Mouse (Mus musculus) thymus, postnatal 25 days (tissue): ENCODE results near the gene Snx29.
A peak's percentile ranks its signal among the peaks of the same experiment; 100 is the strongest.
"Not testable (repeated sequence)": the region's sequence is repeated elsewhere in the genome, so short reads cannot be mapped to it uniquely, and the experiment has no call there.

Experiments
- DNase-seq: peaks from one replicate; pipeline ENCODE4 v3.0.0; 2022

Gene Snx29

DNA sequence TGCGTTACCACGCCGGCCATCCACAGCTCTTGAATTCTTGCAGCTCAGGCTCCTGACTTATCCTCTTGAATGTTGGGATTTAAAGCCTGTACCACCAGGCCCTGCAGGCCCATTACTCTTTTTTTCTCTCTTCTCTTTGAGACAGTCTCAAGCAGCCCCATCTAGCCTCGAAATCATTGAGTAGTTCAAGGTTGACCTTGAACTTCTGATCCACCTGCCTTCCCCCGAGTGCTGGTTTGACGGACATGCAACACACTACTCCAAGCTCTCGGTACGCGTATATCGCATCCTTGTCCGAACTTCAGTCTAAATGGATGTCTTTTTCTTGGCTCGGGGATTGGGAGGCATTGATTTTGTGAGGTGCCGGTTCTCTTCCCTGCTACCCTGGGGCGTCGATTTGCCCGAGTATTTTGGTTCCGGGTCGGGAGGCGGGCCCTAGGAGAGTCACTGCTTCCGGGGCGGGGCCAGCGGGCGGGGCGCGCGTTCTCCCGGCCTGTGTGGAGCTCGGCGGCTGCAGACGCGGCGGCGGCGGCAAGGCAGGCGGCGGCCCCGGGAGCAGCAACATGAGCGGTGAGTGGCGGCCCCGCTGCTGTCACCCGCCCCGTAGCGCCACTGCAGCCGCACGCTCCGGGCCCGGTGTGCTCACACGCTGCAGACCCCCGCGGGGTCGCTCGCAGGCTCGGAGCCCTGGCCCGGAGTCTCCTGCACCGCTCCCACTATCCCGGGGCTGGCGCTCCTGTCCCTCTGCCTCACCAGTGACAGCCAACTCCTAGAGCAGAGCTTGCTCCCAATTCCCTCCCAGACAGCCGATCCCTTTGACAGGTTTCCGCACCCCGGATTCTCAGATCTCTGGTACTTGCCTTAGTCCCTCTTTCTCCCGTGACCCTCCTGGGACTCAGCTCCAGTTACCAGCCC is at the start of gene Snx29:
Gene Snx29, plus strand, starts transcription at position 500 of the 915 bp plus-strand sequence.
- peak; percentile 99 for DNase-seq

DNA sequence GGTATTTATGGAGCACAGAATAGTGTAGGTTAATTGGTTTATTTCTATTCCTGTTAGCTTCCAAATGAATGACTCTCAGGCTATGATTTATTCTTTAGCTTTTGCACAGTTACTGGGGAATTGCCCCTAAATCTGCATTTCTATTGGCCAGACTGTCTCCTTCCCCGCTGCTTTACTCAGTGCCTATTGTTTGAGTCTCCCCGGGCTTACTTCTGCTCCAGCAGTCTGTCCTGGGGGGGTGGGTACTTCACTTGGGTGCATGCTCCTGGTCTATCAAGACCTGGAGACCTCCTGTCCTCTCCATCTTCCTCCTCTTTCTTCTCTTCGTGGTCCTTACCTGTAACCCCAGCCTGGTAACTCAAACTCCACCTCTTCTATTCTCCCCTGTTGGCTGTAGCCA is 45.8 kb upstream of the Snx29 start:
- DNase-seq, result no peak

DNA sequence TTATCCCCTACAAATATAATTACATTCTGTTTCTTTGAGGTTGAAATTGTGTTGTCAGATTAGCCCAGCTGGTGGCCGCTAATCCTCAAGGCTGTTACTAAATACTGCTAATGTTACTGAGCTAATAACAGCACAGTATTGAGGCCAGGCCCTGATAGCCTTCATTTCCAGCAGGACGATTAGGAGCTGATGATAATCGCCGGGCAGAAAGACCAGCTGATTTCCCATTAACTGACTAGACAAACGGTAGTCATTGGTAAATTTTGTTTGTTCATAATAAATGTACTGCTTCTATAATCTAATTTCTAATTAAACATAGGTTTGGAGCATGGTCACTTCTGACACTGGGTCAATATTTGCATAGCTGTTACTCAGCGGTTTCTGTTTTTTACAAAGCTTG is 43.9 kb upstream of the Snx29 start:
- DNase-seq, result no peak

DNA sequence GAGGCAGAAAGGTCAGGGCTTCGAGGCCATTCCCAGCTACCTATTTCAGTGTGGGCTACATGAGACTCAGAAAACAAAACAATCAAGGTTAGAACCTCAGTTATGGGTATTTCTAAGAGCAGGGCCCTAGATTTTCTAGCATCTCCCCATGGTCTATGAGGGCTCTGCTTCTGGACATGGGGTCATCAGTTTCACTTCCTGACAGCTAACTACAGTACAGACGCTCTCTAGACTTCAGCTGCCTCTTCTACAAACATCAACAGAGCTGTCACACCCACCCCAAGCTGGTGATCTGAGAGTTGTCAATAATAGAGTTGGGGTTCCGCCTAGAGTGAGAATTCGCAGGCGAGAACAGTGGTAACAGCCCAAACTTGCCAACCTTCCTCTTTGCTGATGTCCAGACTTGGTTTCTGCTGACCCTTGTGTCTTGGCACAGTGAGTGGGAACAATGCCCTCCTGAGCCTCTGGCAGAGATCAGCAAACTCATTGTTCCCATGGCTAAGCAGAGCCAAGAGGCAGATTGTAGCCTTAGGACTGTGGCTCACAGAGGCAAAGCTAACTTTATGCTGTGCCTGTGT is 40.0 kb upstream of the Snx29 start:
- no peak for DNase-seq

DNA sequence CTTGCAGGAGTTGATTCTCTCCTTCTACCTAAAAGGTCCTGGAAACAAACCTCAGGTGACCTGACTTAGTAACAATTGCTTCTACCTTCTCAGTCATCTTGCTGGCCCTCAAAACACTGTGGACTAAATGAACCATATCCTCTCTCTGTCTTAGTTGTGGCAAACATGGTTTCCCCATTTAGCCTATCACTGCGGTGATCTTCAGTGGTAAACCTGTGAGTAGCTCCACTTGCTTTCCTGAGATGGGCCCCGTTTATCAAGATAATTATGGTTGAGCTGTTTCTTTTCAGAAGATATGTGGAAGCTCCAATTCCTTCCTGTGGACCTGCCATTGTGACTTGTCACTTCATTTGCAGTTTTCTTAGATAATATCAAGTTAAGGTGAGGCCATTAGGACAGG is 37.8 kb upstream of the Snx29 start:
- DNase-seq, result no peak

DNA sequence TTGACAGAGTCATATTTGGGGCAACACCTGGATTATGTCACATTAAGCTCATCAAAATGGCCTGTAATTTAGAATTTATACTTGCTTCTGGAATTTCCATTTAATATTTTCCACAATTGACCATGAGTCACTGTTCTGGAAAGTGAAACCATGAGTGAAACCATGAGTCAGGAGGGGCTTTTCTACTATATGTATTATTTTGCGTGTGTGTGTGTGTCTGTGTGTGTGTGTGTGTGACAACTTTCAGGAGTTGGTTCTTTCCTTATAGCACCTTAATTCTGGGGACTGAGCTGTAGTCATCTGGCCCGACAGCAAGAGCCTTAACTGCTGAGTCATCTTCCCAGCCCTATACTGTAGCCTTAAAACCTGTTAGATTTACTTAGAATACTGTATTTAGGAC is 36.8 kb upstream of the Snx29 start:
- no peak for DNase-seq

DNA sequence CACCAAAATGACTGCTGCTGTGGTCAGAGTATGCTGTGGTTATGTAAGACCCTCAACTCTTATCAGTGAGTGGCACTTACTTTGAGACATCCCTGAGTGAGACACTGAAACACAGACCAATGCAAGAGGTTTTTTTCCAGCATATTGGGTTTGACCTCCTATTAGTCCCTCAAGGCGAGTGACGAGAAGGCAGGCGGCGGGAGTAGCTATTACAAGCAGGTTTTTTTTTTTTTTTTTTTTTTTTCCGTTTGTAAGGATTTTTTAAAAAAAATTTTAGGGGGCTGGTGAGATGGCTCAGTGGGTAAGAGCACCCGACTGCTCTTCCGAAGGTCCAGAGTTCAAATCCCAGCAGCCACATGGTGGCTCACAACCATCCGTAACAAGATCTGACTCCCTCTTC is 33.8 kb upstream of the Snx29 start:
- not testable (repeated sequence) for DNase-seq

DNA sequence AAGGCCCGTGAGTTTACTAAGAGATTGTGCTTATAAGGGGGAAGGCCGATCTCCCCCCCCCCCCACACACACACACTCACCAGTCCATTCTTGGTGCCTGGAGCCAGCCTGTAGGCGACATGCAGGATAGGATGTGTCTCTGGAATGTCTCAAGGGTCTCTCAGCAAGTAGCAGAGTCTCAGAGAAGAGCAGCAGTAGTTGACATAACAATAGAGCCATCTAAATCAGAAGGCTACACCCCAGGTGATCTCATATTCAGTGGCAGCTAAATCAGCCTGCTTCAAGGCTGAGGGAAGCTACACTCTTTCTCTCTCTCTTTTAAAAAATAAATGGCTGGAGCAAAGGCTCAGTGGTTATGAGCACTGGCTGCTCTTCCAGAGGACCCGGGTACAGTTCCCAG is 27.1 kb upstream of the Snx29 start:
- not testable (repeated sequence) for DNase-seq

DNA sequence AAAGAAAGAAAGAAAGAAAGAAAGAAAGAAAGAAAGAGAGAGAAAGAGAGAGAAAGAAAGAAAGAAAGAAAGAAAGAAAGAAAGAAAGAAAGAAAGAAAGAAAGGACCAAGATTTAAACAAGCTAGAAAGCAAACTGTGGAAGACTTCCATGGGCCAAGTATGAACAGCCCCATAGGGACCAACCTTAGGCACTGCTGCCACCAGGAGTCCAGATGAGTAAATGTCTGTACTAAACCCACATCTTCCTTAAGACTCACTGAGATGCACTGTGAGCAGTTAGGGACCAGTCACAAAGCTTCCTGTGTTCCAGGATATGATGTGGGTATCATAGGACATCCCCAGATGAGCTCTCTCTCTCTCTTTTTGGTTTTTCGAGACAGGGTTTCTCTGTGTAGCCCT is 25.0 kb upstream of the Snx29 start:
- peak; percentile 21 for DNase-seq

DNA sequence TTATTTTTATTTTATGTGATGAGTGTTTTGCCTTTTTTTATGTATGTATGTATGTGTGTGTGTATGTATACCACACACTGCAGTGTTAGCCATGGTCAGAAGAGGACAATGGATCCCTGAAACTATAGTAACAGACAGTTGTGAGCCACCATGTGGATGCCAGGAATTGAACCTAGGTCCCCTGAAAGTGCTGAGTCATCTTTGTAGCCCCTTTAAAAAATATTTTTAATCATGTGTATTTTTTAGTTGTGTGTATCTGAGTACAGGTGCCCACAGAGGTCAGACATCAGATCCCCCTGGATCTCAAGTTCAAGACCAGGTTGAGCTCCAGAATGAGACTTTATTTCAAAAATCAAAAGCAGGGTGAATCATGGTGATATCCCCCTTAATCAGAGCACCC is 19.0 kb upstream of the Snx29 start:
- no peak for DNase-seq

DNA sequence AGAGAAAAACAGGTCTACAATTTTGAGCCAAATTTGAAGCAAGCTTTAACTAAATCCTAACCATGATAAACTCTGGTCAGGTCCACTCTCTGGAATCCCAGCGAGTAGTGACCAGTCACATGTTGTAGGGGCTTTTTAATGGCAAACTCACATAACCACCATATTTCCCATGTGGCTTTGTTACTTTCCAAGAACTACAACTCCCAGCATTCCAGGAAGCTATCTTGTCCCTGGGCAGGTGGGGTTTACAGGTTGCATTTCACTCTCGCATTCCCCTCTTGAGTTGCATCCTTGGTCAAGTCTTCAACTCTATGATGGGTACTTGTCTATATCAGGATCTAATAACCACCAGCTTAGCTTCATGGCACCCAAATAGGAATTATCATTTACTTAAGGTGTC is 17.2 kb upstream of the Snx29 start:
- no peak for DNase-seq

DNA sequence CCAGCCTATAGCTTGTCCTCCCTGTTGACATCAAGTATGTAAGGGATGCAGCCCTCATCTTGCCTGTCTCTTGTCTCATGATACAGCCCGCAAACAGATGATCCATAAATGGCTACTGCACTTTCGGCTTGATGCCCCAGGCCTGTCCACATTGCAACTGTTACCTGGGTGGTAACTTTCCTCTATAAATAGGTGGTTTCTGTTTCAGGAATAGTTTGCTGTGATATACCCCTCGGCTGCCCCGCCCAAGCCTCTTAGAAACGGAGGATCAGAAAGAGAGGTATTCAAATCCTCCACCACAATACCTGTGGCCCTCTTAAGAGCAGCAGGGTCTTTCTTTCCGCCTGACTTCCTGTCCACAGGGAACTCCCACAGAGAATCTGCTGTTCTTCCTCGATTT is 9.2 kb upstream of the Snx29 start, which contains the start of gene Tnfrsf17:
Gene Tnfrsf17, plus strand, starts transcription at position 301 of the 400 bp plus-strand sequence.
- DNase-seq, result no peak

DNA sequence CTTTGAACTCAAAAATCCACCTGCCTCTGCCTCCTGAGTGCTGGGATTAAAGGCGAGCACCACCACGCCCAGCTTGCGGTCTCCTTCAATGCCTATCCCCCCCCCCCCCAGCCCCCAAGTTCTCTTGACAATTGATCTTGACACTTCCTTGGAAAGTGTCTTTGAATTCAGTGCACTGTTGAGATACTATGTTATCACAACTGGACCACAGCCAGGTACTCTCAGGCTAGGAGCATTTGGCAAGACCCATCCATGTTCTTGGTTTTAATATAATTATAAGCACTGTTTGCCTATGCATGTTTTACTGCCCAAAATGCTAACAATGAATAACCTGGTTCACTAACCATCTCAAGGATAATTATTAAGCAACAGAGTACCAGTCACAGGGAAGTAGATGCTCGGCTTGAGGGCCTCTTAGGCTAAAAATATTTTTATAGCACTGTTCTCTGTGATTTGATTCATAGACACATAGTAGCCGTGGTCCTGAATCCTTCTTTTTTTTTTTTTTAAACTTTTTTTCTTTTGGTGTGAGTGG is 6.9 kb upstream of the Snx29 start:
- no peak for DNase-seq

DNA sequence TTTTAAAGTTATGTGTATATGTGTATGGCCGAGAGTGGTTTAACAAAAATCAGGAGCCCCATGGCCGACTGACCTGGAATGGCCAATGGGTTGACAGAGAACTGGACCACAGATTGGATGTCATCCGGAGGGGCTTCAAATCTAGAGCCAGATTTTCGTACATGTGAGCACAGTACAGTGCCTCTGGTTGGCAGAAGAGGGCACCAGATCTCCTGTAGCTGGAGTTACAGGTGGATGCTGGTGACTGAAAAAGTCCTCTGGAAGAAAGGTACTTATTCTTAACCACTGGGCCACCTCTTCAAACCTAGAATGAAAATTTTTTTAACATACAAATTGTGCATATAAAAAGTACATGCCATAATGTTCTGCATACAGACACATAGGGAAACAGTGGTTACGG is 6.0 kb upstream of the Snx29 start:
- DNase-seq, result peak; percentile 6

DNA sequence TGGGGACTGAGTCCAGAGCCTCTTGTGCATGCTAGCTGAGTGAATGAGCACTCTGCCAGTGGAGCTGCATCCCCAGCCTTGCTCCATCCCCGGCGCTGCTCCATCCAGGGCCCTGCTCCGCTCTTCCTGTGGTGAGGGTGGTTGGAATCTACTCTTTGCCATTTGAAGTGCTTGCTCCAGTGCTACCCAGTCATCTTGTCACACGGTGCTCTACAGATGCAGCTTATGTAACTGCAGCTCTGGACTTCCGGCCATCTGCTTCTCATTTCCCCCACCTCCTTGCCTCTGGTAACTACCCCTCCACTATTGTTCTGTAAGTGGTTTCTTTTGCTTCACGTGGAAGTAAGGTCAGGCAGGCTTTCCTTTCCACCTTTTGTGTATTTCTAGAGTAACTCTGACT is 5.4 kb upstream of the Snx29 start:
- peak; percentile 26 for DNase-seq

DNA sequence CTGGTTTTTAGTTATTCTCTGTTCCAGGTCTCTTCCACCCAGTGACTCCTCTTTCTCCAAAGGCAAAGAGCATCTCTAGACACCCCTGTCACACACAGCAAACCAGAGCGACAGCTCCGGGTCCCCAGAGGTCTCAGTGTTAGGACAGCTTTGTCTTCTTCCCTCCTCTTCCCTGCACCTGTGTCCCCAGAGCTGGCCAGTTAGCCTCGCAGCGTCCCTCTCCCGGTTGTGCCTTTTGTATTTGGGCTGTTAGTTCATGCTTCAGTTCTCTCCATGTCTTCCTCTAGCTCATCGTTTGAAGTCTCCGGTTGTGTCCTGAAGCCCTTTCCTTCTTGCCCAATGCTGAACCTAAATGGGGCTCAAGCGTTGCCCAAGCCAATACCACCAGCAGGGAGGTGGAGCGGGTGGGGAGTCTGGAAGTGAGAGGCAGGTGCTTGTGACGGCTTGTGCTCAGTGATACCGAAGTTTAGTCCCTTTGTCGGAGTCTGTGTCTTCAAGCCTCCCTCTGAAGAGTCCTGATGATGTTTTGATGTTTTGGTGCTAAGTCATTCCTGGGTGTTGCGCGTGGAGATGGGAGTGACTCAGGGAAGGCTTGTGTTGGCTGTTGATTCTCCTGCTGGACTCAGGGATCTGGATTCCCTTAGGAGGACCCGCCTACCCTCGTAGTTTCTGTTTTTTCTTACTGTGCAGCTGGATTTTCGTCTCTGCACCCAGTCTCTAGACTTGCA is 780 bp downstream of the Snx29 start:
- DNase-seq, result peak; percentile 16

DNA sequence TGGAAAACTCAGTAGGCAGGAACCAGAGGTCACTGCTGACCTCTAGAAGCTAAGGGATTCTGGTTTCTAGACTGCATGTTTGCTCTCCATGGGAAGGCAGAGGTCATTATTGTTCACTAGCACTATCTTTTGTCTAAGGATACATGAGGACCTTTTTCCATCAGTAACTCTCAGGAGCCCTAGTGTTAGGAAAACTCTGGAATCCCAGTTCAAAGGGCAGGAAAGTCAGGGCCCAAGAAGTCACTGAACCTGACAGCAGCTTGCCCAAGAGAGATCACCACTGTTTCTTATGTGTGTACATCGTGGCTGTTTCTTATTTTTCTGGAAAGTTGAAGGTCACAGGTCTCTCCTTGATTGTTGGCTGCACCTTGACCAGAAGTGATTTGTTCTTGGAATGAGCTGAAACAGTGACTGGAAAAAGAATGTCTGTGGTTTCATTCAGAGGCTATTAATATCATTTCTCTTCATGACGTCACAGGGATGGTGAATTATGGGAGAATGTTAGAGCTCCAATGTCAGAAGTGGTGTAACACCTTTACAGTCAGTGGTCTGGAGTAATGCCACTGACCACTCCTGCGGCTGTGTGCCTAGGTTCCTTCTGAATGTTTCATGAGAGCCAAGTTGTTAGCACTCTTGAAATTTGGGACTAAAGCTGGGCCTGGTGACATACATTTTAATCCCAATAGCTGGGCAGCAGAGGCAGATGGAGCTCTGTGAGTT is 7.5 kb downstream of the Snx29 start:
- DNase-seq, result no peak

DNA sequence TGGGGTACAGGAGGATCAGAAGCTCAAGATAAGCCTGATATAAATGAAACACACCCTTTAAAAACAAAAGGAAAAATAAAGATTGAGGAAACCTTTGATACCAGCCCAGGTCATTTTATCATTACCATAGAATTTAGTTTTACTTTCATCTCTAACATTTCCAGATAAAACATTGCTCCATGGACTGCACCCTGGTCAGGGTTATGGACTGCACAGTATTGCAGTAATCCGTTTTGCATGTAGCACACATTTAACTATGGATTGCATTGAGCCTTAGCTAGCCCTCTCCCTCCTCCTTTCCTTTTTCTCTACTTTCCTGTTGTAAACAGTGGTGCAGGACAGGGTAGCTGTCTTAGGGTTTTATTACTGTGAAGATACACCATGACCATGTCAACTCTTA is 8.3 kb downstream of the Snx29 start:
- DNase-seq, result no peak

DNA sequence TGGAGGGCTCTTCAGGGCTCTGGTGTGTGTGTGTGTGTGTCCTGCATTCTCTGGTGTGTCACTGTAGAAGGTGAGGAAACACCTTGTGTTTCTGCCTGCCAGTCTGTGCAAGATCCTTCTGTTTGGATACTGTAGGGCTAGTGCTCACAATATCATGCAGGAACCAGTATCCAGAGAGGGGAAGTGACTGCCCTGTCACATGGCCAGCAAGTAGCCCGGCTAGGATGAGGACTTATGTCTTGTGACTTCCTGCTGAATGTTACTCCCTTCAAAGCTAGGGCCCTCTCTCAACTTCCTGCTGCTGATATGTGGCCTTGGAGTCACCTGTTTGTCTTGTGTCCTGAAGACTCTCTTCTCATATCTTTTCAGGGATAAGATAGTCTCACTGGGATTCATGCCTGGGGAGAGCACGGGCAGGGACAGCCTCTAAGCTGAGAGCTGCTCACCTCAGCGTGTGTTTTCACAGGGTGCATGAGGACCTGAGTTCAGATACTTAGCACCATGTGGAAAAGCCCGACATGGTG is 20.6 kb downstream of the Snx29 start:
- DNase-seq, result no peak

DNA sequence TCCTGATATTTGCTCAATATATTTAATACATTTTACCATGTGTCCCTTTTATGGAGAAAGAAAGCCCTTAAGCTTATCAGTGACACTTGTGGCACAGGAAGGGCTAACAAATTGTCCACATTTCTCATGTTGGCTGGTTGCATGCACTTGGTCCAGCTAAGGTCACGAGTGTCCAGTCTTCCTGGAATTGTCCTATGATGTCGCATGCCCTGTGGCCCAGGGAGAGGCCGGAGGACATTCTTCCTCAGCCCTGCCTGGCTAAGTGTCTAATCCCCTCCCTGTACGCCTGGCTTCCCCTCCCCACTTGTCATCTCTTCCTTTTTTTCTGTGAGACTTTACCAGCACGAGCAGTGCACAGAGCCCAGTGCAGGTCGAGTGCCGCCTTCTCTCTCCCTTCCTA is 29.2 kb downstream of the Snx29 start:
- DNase-seq, result no peak

DNA sequence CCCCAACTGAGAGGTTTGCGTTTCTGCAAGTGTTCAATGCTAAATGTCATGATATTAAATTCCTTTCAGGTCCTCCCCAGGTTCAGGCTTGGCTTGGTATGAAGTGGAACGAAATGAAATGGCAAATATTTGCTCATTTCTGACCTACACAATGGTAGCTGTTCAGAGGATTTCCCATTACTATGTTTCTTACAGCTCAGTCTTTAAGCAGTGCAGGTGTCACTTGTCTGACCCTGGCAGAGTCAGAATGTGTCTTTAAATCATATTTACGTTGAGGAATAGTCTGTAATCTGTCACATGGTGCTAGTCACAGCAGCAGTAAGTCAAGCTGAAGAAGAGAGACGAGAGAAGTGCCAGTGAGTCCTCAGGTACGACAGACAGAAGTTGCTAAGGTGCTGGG is 36.5 kb downstream of the Snx29 start:
- DNase-seq, result no peak

DNA sequence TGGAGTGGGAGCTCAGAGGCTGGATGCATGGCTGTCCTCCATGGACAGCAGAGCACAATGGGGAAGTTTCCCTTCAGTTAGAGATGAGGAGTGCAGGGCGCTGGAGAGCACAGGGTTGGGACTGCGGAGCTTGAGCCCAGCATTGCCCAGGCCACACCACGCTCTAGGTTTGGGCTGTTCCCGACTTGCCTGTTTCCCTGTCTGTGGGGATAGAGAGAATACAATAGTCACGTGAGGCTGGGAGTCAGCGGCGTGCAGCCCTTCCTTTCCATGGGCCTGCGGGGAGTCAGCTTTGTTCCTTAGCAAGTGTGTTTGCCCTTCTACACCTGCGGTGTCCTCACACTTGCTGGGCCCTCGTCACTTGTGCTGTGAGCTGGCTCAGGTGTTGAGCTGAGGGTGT is 37.2 kb downstream of the Snx29 start:
- DNase-seq, result no peak

DNA sequence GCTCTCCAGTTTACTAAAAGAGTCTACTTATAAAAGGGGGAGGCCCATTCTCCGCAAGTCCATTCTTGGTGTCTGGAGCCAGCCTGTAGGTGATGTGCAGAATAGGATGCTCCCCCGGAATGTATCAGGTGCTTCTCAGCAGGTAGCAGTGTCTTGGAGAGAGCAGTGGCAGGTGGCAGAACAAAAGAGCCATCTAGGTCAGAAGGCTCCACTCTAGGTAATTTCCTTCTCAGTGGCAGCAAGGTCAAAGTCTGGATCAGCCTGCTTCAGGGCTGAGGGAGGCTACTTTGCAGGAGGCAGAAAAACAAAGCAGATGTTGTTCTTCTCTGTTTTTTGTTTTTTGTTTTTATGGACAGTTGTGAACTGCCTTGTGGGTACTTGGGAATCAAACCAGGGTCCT is 37.9 kb downstream of the Snx29 start:
- not testable (repeated sequence) for DNase-seq
